Mouse (Mus musculus) layer of hippocampus, postnatal 14 days (tissue): ENCODE results near the gene Nat8f4. TPM values are rescaled to one million over a fixed set of nuclear protein-coding genes. Genes with fewer than 3 reads are reported as not detected.

Experiments used
- total RNA-seq, 2 experiments: library from RNA; stranded (reverse); gene quantifications; 2 replicates each; pipeline ENCODE4 v1.2.3; 2021

Gene Nat8f4
- total RNA-seq, 2 experiments from 2014 or later = 4.6 to 5.5 TPM

Other genes with a start within 250 kb of the Nat8f4 start
- 1 to 10 TPM; 1.7 to 2.7 TPM for gene Nat8f7, start 191.7 kb downstream of the Nat8f4 start, total RNA-seq
- 1 to 10 TPM; 1.6 to 1.7 TPM for gene Nat8f3, start 139.1 kb downstream of the Nat8f4 start, total RNA-seq
- gene Nat8f6, start 83.9 kb downstream of the Nat8f4 start, total RNA-seq = 1 to 10 TPM; 1.3 to 1.4 TPM
- 1 to 10 TPM; 4.6 to 4.8 TPM for gene Nat8f5, start 83.9 kb downstream of the Nat8f4 start, total RNA-seq
- gene Nat8, start 72.8 kb downstream of the Nat8f4 start, total RNA-seq = 1 to 10 TPM; 2.8 to 2.9 TPM
- 1 to 10 TPM; 1.0 to 1.2 TPM for gene Nat8f2, start 35.7 kb downstream of the Nat8f4 start, total RNA-seq
- 10 to 100 TPM; 60.9 to 70.3 TPM for gene Tprkb, start 7.0 kb upstream of the Nat8f4 start, total RNA-seq
- 10 to 100 TPM; 19.1 to 23.1 TPM for gene Nat8f1, start 10.8 kb upstream of the Nat8f4 start, total RNA-seq
- gene Dusp11, start 56.8 kb upstream of the Nat8f4 start, total RNA-seq = 10 to 100 TPM; 83.3 to 89.0 TPM
- gene Figla, start 111.3 kb upstream of the Nat8f4 start, total RNA-seq = not detected
- gene Add2, start 123.8 kb upstream of the Nat8f4 start, total RNA-seq = 100 to 1,000 TPM; 241 to 253 TPM